14 mouse cellular contexts compared by ENCODE assay signal in the genomic region with DNA sequence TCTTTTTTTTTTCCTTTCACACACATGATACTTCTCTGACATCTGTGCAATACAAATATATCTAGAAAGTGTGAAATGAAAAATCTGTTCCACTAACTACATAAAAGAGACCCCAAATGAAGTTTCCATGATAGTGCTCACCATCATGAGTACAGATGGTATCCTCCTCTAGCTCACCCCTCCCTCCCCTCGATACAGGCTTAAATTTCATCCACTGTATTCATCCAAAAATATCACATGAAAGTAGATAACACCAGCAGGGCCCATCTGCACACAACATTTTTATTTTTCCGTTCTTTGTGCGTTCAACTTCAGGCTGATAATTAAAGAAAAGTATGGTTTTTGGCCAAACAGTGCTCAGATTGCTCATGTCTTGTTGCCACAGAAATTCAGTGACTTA. TPM values are rescaled to one million over a fixed set of nuclear protein-coding genes. Genes with fewer than 3 reads are reported as not detected.
"Had no signal": no experiment of that assay in that cellular context is flagged by ENCODE, and none has a peak within 500 bp of the region (broad histone marks: within the 10 kb centered on the region; RNA-seq: fewer than 3 reads in every experiment).

No protein-coding gene starts in this region.

- H3K9ac ChIP-seq: limb, embryonic 12.5 days; liver, embryonic 13.5 days; liver, postnatal 0 days; lung, embryonic 15.5 days; midbrain, embryonic 12.5 days had no signal

- H3K9me3 ChIP-seq: limb, embryonic 12.5 days; liver, embryonic 13.5 days; lung, embryonic 15.5 days; midbrain, embryonic 12.5 days had no signal

- H3K4me1 ChIP-seq: limb, embryonic 12.5 days had no signal

- H3K27ac ChIP-seq: limb, embryonic 12.5 days; liver, embryonic 13.5 days; lung, embryonic 15.5 days; midbrain, embryonic 12.5 days had no signal

- DNase-seq: kidney, adult 18-20 months; kidney, postnatal 10 days; kidney, postnatal 4 days; liver; liver, embryonic 13.5 days; liver, postnatal 0 days; lung, postnatal 14 days; right cerebral cortex, postnatal 14 days; thymus, postnatal 4 days had no signal

- H3K4me2 ChIP-seq: limb, embryonic 12.5 days; liver, embryonic 13.5 days; lung, embryonic 15.5 days; midbrain, embryonic 12.5 days had no signal

- H3K4me3 ChIP-seq: limb, embryonic 12.5 days; liver, embryonic 13.5 days; lung, embryonic 15.5 days; midbrain, embryonic 12.5 days had no signal

- H3K36me3 ChIP-seq: limb, embryonic 12.5 days; liver, embryonic 13.5 days; lung, embryonic 15.5 days; midbrain, embryonic 12.5 days had no signal

- ATAC-seq: liver, postnatal 0 days had no signal

RNA-seq across cellular contexts. Expression of gene Hecw1, which starts 5.5 kb away (rescaled TPM):
- total RNA-seq: megakaryocyte-erythroid progenitor cell, adult 5-6 weeks had no signal
- polyA plus RNA-seq: kidney, embryonic 14.5 days; liver, postnatal 0 days had no signal
